Mouse (Mus musculus) thymus, adult 2 months (tissue): ENCODE data around the gene Dscam. TPM values are rescaled to one million over a fixed set of nuclear protein-coding genes. Genes with fewer than 3 reads are reported as not detected.

Experiments used
- DNase-seq: peaks from one replicate; pipeline ENCODE4 v3.0.0; 2021
- H3K27ac ChIP-seq: fragments of 200-500 bp; 2 replicates; pipeline ENCODE4 v1.5.1; 2012; ENCODE audit warnings: low read length, control low read depth; ENCODE audit not compliant: control insufficient read depth, insufficient read depth
- H3K27me3 ChIP-seq: fragments of 200-500 bp; 2 replicates; pipeline ENCODE4 v1.6.1; 2012; ENCODE audit warnings: mild to moderate bottlenecking, low read length, moderate library complexity, mixed read lengths; ENCODE audit not compliant: control insufficient read depth, insufficient read depth
- H3K36me3 ChIP-seq: fragments of 200-500 bp; 2 replicates; pipeline ENCODE4 v1.6.1; 2012; ENCODE audit warnings: mild to moderate bottlenecking, low read length, moderate library complexity; ENCODE audit not compliant: control insufficient read depth, insufficient read depth
- H3K4me1 ChIP-seq: fragments of 200-500 bp; replicated peaks from 2 replicates; pipeline ENCODE4 v1.6.1; 2012; ENCODE audit warnings: low read length; ENCODE audit not compliant: control insufficient read depth, insufficient read depth
- H3K4me3 ChIP-seq: fragments of 200-500 bp; 2 replicates; pipeline ENCODE4 v1.5.1; 2012; ENCODE audit warnings: mild to moderate bottlenecking, low read length, control low read depth, moderate library complexity; ENCODE audit not compliant: control insufficient read depth, insufficient read depth
- CTCF ChIP-seq: fragments of 200-500 bp; IDR thresholded peaks from 2 replicates; pipeline ENCODE4 v1.5.1; 2012; ENCODE audit warnings: mild to moderate bottlenecking, control low read depth, low read length, moderate library complexity, borderline replicate concordance; ENCODE audit not compliant: control insufficient read depth, poor library complexity, insufficient read depth; ENCODE audit errors: extremely low read depth
- POLR2A ChIP-seq: fragments of 200-500 bp; IDR thresholded peaks from 2 replicates; pipeline ENCODE4 v1.6.1; 2012; ENCODE audit warnings: mild to moderate bottlenecking, low read length, control low read depth, moderate library complexity; ENCODE audit not compliant: control insufficient read depth, poor library complexity, insufficient read depth; ENCODE audit errors: extremely low read depth
- WGBS: fragments of 180-500 bp; shearing (Covaris S2); methylation state at CpG from one replicate; pipeline ENCODE4 v1.1.7; 2018; 5-methylcytosine and 5-hydroxymethylcytosine counted together
- polyA plus RNA-seq: library from polyadenylated mRNA; depleted of rRNA; stranded (reverse); fragments of >200 nt; gene quantifications from 2 replicates; pipeline ENCODE4 v1.2.3, GENCODE M21; 2012

Gene Dscam
- polyA plus RNA-seq, 1 experiment, result 0.28 TPM

GRCm38 (mm10) chr16:96661073-96661472 lies 509.5 kb downstream of the Dscam start:
- no peak for TF ChIP-seq POLR2A
- 91% methylated on average over 3 of the region's 3 CpGs for WGBS
- Histone ChIP-seq H3K36me3 (no peaks in the 10 kb centered on the region), H3K4me3 (no peak overlapping the region), H3K27me3 (no peaks in the 10 kb centered on the region), H3K27ac (no peak overlapping the region), H3K4me1 (no peaks in the 10 kb centered on the region)
- DNase-seq, result no peak

GRCm38 (mm10) chr16:96659275-96659674 lies 511.3 kb downstream of the Dscam start:
- H3K27me3 ChIP-seq, result no peaks in the 10 kb centered on the region
- H3K4me3 ChIP-seq, result no peak overlapping the region
- WGBS, result 83% methylated on average over 5 of the region's 5 CpGs
- no peaks in the 10 kb centered on the region for H3K36me3 ChIP-seq
- no peak for DNase-seq
- H3K4me1 ChIP-seq, result no peaks in the 10 kb centered on the region
- no peak overlapping the region for H3K27ac ChIP-seq
- TF ChIP-seq CTCF, result no peak
- no peak for TF ChIP-seq POLR2A

GRCm38 (mm10) chr16:96655548-96655947 lies 515.0 kb downstream of the Dscam start:
- Histone ChIP-seq H3K4me3 (no peak overlapping the region), H3K27ac (no peak overlapping the region), H3K36me3 (no peaks in the 10 kb centered on the region), H3K4me1 (no peaks in the 10 kb centered on the region), H3K27me3 (no peaks in the 10 kb centered on the region)
- no peak for DNase-seq
- WGBS, result 96% methylated on average over 4 of the region's 4 CpGs
- no peak for TF ChIP-seq CTCF
- TF ChIP-seq POLR2A, result no peak

GRCm38 (mm10) chr16:96654054-96654453 lies 516.5 kb downstream of the Dscam start:
- no peak for DNase-seq
- 3% methylated on average over 4 of the region's 4 CpGs for WGBS

GRCm38 (mm10) chr16:96651444-96651843 lies 519.1 kb downstream of the Dscam start:
- Histone ChIP-seq H3K27me3 (no peaks in the 10 kb centered on the region), H3K27ac (no peak overlapping the region), H3K4me3 (no peak overlapping the region), H3K4me1 (no peaks in the 10 kb centered on the region), H3K36me3 (no peaks in the 10 kb centered on the region)
- no peak for DNase-seq
- TF ChIP-seq CTCF, result no peak
- 97% methylated on average over 3 of the region's 3 CpGs for WGBS

More at GRCm38 (mm10) chr16:96654054-96654453, 516.5 kb downstream of the Dscam start:
- Histone ChIP-seq H3K27ac (no peak overlapping the region), H3K36me3 (no peaks in the 10 kb centered on the region), H3K27me3 (no peaks in the 10 kb centered on the region), H3K4me1 (no peaks in the 10 kb centered on the region), H3K4me3 (no peak overlapping the region)
- TF ChIP-seq POLR2A, result no peak
- TF ChIP-seq CTCF, result no peak

GRCm38 (mm10) chr16:96640101-96640500 lies 530.5 kb downstream of the Dscam start:
- H3K4me1 ChIP-seq, result no peaks in the 10 kb centered on the region
- 30% methylated on average over 3 of the region's 3 CpGs for WGBS
- no peaks in the 10 kb centered on the region for H3K36me3 ChIP-seq
- TF ChIP-seq CTCF (no peak), POLR2A (no peak)
- H3K27ac ChIP-seq, result no peak overlapping the region
- H3K27me3 ChIP-seq, result no peaks in the 10 kb centered on the region
- H3K4me3 ChIP-seq, result no peak overlapping the region
- no peak for DNase-seq

GRCm38 (mm10) chr16:96635916-96636315 lies 534.6 kb downstream of the Dscam start:
- Histone ChIP-seq H3K27me3 (no peaks in the 10 kb centered on the region), H3K4me3 (no peak overlapping the region), H3K36me3 (no peaks in the 10 kb centered on the region), H3K27ac (no peak overlapping the region), H3K4me1 (no peaks in the 10 kb centered on the region)
- no peak for TF ChIP-seq POLR2A
- no peak for TF ChIP-seq CTCF
- no peak for DNase-seq
- 92% methylated on average over 2 of the region's 2 CpGs for WGBS
